ENCODE assay signal across 13 mouse cellular contexts in the genomic region with DNA sequence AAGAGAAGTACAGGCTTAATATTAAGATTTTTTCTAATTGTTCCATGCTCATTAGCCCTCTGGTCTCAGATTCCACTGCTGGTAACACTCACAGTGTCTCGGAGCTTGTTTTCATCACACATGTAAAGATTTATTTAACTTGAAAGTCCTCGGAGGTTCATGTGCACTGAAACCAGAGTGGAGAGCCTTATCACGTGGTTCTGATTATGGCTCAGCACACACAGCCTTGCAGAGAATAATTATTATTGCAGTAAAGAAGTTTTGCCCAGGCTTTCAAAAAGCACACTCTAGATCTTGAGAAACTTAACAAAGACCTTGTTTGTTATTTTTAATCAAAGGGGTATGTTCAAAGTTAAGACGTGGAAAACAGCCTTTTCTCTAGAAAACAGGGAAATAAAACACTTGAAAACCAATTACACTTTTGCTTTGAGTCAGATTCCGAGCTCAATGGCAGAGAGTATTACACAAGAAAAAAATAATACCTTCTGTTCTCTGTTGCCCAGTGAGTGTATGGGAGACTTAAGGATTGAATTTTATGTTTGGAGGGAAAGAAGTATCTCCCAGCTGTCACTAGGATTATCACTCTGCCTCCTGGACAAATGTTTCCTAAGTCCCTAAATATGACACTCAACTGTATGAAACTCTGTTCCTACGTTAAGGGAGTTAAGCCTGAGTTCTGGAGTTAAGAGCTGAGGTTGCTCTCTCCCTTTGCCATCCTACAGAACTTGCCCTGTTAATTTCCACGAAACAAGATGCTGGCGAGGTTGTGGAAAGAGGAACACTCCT.
A peak's percentile ranks its signal among the peaks of the same experiment; 100 is the strongest.
DNase-seq lines count a peak whose midpoint lies in the region; ATAC-seq and TF ChIP-seq lines count a peak whose summit lies in the region.
"Had no signal": no experiment of that assay in that cellular context is flagged by ENCODE, and none has a peak within 500 bp of the region (broad histone marks: within the 10 kb centered on the region; RNA-seq: fewer than 3 reads in every experiment).

No protein-coding gene starts in this region.

- no peaks in the 10 kb centered on the region for H3K36me3 ChIP-seq in heart, embryonic 14.5 days (ENCODE audit: control insufficient read depth, insufficient read depth, low read length)
- no peaks in the 10 kb centered on the region for H3K36me3 ChIP-seq in lung, postnatal 0 days (ENCODE audit: insufficient read depth, low read length)
- H3K36me3 ChIP-seq in embryonic facial prominence, embryonic 13.5 days: no peaks in the 10 kb centered on the region
- no peaks in the 10 kb centered on the region for H3K36me3 ChIP-seq in limb, embryonic 14.5 days (ENCODE audit: control insufficient read depth, insufficient read depth, low read length)
- H3K36me3 ChIP-seq: forebrain, embryonic 12.5 days had no signal

- no peak overlapping the region for H3K27ac ChIP-seq in heart, embryonic 14.5 days (replicated peaks in 1 of 2; ENCODE audit: control insufficient read depth in 1 of 2, insufficient read depth in 1 of 2, low read depth in 2 of 2, low read length in 2 of 2)
- 0 out of 2 replicates have a peak overlapping the region, but pooled peaks have one; percentile 43 for H3K27ac ChIP-seq in lung, postnatal 0 days (ENCODE audit: low read length)
- peak overlapping the region; percentile 85 for H3K27ac ChIP-seq in embryonic facial prominence, embryonic 13.5 days
- peak overlapping the region; percentile 68 for H3K27ac ChIP-seq in limb, embryonic 14.5 days (replicated peaks; ENCODE audit: low read depth, low read length)
- H3K27ac ChIP-seq in cerebellum, adult 2 months (ENCODE audit: insufficient read depth, low read length): no peak overlapping the region

- H3K4me3 ChIP-seq in heart, embryonic 14.5 days (ENCODE audit: control insufficient read depth in 1 of 2, insufficient read depth in 1 of 2, low read depth in 1 of 2, low read length in 2 of 2): no peak overlapping the region
- H3K4me3 ChIP-seq in lung, postnatal 0 days (ENCODE audit: low read depth, low read length): no peak overlapping the region
- no peak overlapping the region for H3K4me3 ChIP-seq in lung, adult 2 months (replicated peaks; ENCODE audit: extremely low read depth, low read depth, low read length)
- no peak overlapping the region for H3K4me3 ChIP-seq in embryonic facial prominence, embryonic 13.5 days
- no peak overlapping the region for H3K4me3 ChIP-seq in limb, embryonic 14.5 days (replicated peaks; ENCODE audit: low read length)
- H3K4me3 ChIP-seq in cerebellum, adult 2 months (replicated peaks; ENCODE audit: insufficient read depth, low read depth, low read length): no peak overlapping the region
- H3K4me3 ChIP-seq: forebrain, embryonic 12.5 days had no signal

- H3K4me2 ChIP-seq in heart, embryonic 14.5 days (ENCODE audit: low read length): 0 out of 2 replicates have a peak overlapping the region, but pooled peaks have one; percentile 11
- 0 out of 2 replicates have a peak overlapping the region, but pooled peaks have one; percentile 14 for H3K4me2 ChIP-seq in lung, postnatal 0 days (replicated peaks; ENCODE audit: low read depth, low read length)
- peak overlapping the region; percentile 28 for H3K4me2 ChIP-seq in embryonic facial prominence, embryonic 13.5 days
- H3K4me2 ChIP-seq in limb, embryonic 14.5 days (replicated peaks; ENCODE audit: low read depth, low read length, severe bottlenecking): peak overlapping the region; percentile 8; the same call in 1 of the 2 replicates
- H3K4me2 ChIP-seq: forebrain, embryonic 12.5 days had no signal

- no peaks in the 10 kb centered on the region for H3K27me3 ChIP-seq in heart, embryonic 14.5 days (ENCODE audit: control insufficient read depth, insufficient read depth, low read length)
- no peaks in the 10 kb centered on the region for H3K27me3 ChIP-seq in lung, postnatal 0 days (replicated peaks; ENCODE audit: insufficient read depth, low read length)
- no peaks in the 10 kb centered on the region for H3K27me3 ChIP-seq in embryonic facial prominence, embryonic 13.5 days
- no peaks in the 10 kb centered on the region for H3K27me3 ChIP-seq in limb, embryonic 14.5 days (ENCODE audit: control insufficient read depth, insufficient read depth, low read length)
- no peaks in the 10 kb centered on the region for H3K27me3 ChIP-seq in cerebellum, adult 2 months (ENCODE audit: control insufficient read depth, insufficient read depth, low read length)

- no peak for TF ChIP-seq CTCF in lung, postnatal 0 days (IDR thresholded peaks at IDR 0.05)
- no peak for TF ChIP-seq CTCF in lung, adult 2 months (IDR thresholded peaks at IDR 0.05; ENCODE audit: insufficient read depth, low read length)
- TF ChIP-seq CTCF in cerebellum, adult 2 months (IDR thresholded peaks at IDR 0.05; ENCODE audit: borderline replicate concordance, insufficient read depth, low read depth, low read length): no peak

- ATAC-seq in heart, embryonic 14.5 days (ENCODE audit: insufficient number of reproducible peaks, insufficient read depth, low FRiP score, low read depth): no peak
- ATAC-seq in lung, postnatal 0 days: peak; percentile 65
- ATAC-seq in embryonic facial prominence, embryonic 13.5 days (ENCODE audit: insufficient number of reproducible peaks, insufficient read depth, low FRiP score, low TSS enrichment, low read depth): no peak
- ATAC-seq in limb, embryonic 14.5 days (ENCODE audit: low FRiP score, low read depth): peak; percentile 41; the same call in 1 of the 2 replicates

- TF ChIP-seq POLR2A in lung, adult 2 months (IDR thresholded peaks at IDR 0.05; ENCODE audit: borderline replicate concordance, extremely low read depth, low read depth, low read length): no peak
- TF ChIP-seq POLR2A in limb, embryonic 14.5 days (IDR thresholded peaks at IDR 0.05; ENCODE audit: borderline replicate concordance, extremely low read depth, insufficient read depth, insufficient read length): no peak
- TF ChIP-seq POLR2A in cerebellum, adult 2 months (IDR thresholded peaks at IDR 0.05; ENCODE audit: borderline replicate concordance, insufficient read depth, low read length): no peak

- no peak overlapping the region for H3K9ac ChIP-seq in heart, embryonic 14.5 days (ENCODE audit: low read length)
- H3K9ac ChIP-seq in lung, postnatal 0 days (replicated peaks; ENCODE audit: low read depth): no peak overlapping the region
- no peak overlapping the region for H3K9ac ChIP-seq in embryonic facial prominence, embryonic 13.5 days
- no peak overlapping the region for H3K9ac ChIP-seq in limb, embryonic 14.5 days (ENCODE audit: low read depth, low read length, severe bottlenecking)
- H3K9ac ChIP-seq: forebrain, embryonic 12.5 days had no signal

- DNase-seq in heart, postnatal 14 days: no peak
- DNase-seq in lung, postnatal 0 days (ENCODE audit: low spot score): peak; percentile 32
- no peak for DNase-seq in lung, adult 2 months
- peak; percentile 52 for DNase-seq in limb, embryonic 14.5 days (ENCODE audit: low spot score)
- DNase-seq in cerebellum, adult 2 months: no peak
- no peak for DNase-seq in adipocyte (ENCODE audit: low spot score)
- DNase-seq: adrenal gland, postnatal 14 days; gastrocnemius, postnatal 14 days; kidney, adult 2 months; midbrain, embryonic 14.5 days had no signal

- 51% methylated on average over 8 of the region's 8 CpGs for WGBS in heart, embryonic 14.5 days
- 41% methylated on average over 8 of the region's 8 CpGs for WGBS in lung, postnatal 0 days
- WGBS in lung, adult 2 months: 52% methylated on average over 8 of the region's 8 CpGs
- WGBS in embryonic facial prominence, embryonic 13.5 days: 19% methylated on average over 8 of the region's 8 CpGs
- WGBS in limb, embryonic 14.5 days: 18% methylated on average over 8 of the region's 8 CpGs
- WGBS in cerebellum, adult 2 months: 69% methylated on average over 8 of the region's 8 CpGs

- no peaks in the 10 kb centered on the region for H3K9me3 ChIP-seq in heart, embryonic 14.5 days (ENCODE audit: control insufficient read depth, low read length)
- no peaks in the 10 kb centered on the region for H3K9me3 ChIP-seq in lung, postnatal 0 days (ENCODE audit: low read length)
- no peaks in the 10 kb centered on the region for H3K9me3 ChIP-seq in embryonic facial prominence, embryonic 13.5 days
- H3K9me3 ChIP-seq in limb, embryonic 14.5 days (ENCODE audit: control insufficient read depth, low read length): no peaks in the 10 kb centered on the region
- H3K9me3 ChIP-seq: forebrain, embryonic 12.5 days had no signal

- H3K4me1 ChIP-seq in heart, embryonic 14.5 days (ENCODE audit: control insufficient read depth in 2 of 2, insufficient read depth in 2 of 2, low read length in 2 of 2): peaks cover 4 to 8% of the 10 kb centered on the region in 2 experiments; a peak in 2 of 4 replicates
- 0 out of 2 replicates have a peak, but pooled peaks cover 5% of the 10 kb centered on the region for H3K4me1 ChIP-seq in lung, postnatal 0 days (ENCODE audit: insufficient read depth, low read depth, low read length)
- H3K4me1 ChIP-seq in lung, adult 2 months (ENCODE audit: control insufficient read depth, insufficient read depth, low read length): no peaks in the 10 kb centered on the region
- peaks cover 54% of the 10 kb centered on the region for H3K4me1 ChIP-seq in embryonic facial prominence, embryonic 13.5 days
- H3K4me1 ChIP-seq in limb, embryonic 14.5 days (ENCODE audit: control insufficient read depth, insufficient read depth, low read length): peaks cover 40% of the 10 kb centered on the region
- no peaks in the 10 kb centered on the region for H3K4me1 ChIP-seq in cerebellum, adult 2 months (ENCODE audit: control insufficient read depth, insufficient read depth, low read length)

- intact Hi-C loops in heart, postnatal 14 days (cut with DNase I): no loop called here

- no peak for TF ChIP-seq EP300 in lung, postnatal 0 days (IDR thresholded peaks at IDR 0.05)

Comparison
In these comparisons a context has a peak if more than half of its experiments do, and no peak if none do; other contexts are left out.
1. DNase-seq: peak in lung, postnatal 0 days (single experiment) and limb, embryonic 14.5 days (single experiment); none in heart, postnatal 14 days (0 of 2), lung, adult 2 months (single experiment), cerebellum, adult 2 months (0 of 2) and adipocyte (single experiment).
2. ATAC-seq: peak in lung, postnatal 0 days (single experiment) and limb, embryonic 14.5 days (single experiment); none in heart, embryonic 14.5 days (single experiment) and embryonic facial prominence, embryonic 13.5 days (single experiment).
3. H3K27ac ChIP-seq: peak in lung, postnatal 0 days (single experiment), embryonic facial prominence, embryonic 13.5 days (single experiment) and limb, embryonic 14.5 days (single experiment); none in heart, embryonic 14.5 days (0 of 2) and cerebellum, adult 2 months (single experiment).
4. Peak in every context shown above with its lines, with median percentiles within 50 percentile points of each other: H3K4me2 ChIP-seq.